Mouse (Mus musculus): Measurements from ENCODE around the gene Nps.
"Not testable (repeated sequence)": the region's sequence is repeated elsewhere in the genome, so short reads cannot be mapped to it uniquely, and the experiment has no call there.

Nps gene

GRCm38 (mm10) chr7:135258053-135258753 is at the start of gene Nps:
Nps (plus strand) TSS chr7:135258703.
- DNase-seq, result not testable (repeated sequence)

- DNase-seq, result no peak
Observed at GRCm38 (mm10) chr7:135208947-135209567, 49.4 kb upstream of the Nps start.

DNA sequence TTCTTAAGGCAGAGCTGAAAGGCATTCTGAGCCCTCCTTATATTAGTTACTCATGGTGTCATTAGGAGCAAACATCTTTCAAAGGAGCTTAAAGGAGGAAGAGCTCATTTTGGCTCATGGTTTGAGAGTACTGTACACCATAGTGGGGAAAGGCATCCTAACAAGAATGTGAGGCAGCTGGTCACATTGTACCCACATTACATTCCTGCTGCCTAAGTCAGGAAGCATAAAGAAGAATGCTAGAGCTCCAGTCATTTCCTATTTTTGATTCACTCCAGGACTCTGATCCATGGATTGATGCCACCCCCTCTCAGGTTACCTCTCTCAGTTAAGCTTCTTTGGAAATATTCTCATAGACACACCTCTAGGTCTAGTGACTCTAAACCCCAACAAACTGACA is 48.2 kb upstream of the Nps start:
- DNase-seq, result no peak

DNA sequence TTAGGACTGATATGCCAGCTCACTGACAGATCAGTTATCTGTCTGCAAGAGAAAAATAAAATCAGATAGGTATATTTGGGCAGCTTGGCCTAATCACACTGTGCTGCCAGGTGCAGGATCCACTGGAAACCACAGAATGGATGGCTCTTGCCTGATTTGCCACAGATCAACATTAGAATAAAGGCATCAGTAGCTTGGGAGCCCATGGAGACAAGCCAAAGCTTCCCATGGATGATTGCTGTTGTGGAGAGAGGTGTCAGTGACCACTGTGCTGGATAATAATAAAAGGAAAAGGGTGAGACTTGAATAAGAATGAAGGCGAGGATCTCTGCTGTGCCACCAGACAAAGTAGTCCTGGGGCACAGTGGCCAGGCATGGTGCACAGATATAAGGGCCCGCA is 47.7 kb upstream of the Nps start:
- DNase-seq, result no peak

GRCm38 (mm10) chr7:135212505-135212904 is 46.0 kb upstream of the Nps start:
- no peak for DNase-seq

GRCm38 (mm10) chr7:135221475-135221874 is 37.0 kb upstream of the Nps start:
- no peak for DNase-seq

- no peak for DNase-seq
Observed at GRCm38 (mm10) chr7:135226021-135226420, 32.5 kb upstream of the Nps start.

GRCm38 (mm10) chr7:135237152-135237551 is 21.4 kb upstream of the Nps start:
- DNase-seq, result no peak

- no peak for DNase-seq
Observed at GRCm38 (mm10) chr7:135239441-135239840, 19.1 kb upstream of the Nps start.

DNA sequence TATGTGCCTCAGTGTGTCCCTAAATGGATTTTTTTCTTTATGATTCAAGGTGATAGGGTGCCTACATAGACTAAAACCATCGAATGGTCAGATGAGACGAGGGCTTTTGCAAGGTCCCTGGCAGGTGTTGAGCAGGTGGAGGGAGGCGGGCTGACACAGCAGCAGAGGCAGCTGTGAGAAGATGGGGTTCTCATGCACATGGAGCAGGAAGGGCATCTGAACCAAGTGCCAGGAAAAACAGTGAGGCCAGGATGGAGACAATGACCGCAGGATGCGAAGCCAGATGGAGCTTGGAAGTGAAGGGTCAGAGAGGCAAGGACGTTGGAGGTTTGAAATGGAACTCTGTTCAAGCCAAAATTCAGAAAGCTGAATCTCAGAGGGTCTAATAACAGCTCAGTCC is 18.5 kb upstream of the Nps start:
- DNase-seq, result no peak

- no peak for DNase-seq
Observed at GRCm38 (mm10) chr7:135240636-135241035, 17.9 kb upstream of the Nps start.

GRCm38 (mm10) chr7:135244171-135244880 is 14.2 kb upstream of the Nps start:
- DNase-seq, result no peak

- DNase-seq, result no peak
Observed at GRCm38 (mm10) chr7:135246386-135246785, 12.1 kb upstream of the Nps start.

DNA sequence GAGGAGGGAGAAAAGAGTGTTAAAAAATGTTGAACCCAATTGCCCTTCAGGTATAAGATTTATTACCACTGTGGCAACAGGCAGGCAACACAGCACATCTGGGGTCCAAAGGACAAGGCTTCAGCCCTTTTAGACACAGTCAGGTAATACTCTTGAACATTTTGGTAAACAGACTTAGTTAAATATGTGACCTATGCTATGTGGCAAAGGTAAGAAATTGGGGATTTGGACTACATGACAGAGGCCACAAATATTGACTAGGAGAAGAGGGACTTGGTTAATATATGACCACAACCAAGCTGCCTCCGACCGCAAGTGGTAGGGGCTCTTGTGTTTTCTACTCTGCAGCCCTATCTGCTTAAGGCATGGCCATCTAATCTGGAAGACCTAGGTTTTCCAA is 5.3 kb upstream of the Nps start:
- DNase-seq, result no peak

- no peak for DNase-seq
Observed at GRCm38 (mm10) chr7:135254423-135254822, 4.1 kb upstream of the Nps start.

- DNase-seq, result no peak
Observed at GRCm38 (mm10) chr7:135271011-135271410, 12.5 kb downstream of the Nps start.

GRCm38 (mm10) chr7:135283212-135283611 is 24.7 kb downstream of the Nps start:
- DNase-seq, result no peak

- DNase-seq, result no peak
Observed at GRCm38 (mm10) chr7:135289976-135290375, 31.5 kb downstream of the Nps start.

DNA sequence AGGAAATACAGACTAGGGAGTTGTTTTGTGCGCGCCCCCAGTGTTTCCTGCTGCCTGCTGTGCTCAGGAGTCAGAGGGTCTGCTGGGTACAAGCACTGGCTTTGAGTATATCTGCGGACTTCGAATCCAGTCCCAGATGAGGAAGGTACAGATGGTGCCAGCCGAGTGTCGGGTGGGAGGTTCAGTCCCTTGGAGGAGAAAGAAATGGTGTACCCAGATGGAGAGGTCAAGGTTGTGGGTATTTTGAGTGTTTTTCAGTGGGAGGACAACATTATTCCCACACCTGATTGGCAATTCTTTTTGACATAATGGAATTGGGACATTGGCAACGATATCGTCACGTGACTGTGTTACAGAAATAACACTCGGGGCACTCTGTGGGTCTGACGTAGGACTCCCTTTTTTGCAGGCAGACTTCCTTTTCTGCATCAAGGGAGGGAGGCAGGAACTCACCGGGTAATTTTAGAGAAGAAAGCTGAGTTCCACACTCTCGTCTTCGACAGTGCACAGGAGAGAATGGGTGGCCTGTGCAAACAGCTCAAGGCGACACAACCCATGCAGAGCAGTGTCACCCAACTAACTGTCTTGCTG is 33.2 kb downstream of the Nps start:
- DNase-seq, result no peak

DNA sequence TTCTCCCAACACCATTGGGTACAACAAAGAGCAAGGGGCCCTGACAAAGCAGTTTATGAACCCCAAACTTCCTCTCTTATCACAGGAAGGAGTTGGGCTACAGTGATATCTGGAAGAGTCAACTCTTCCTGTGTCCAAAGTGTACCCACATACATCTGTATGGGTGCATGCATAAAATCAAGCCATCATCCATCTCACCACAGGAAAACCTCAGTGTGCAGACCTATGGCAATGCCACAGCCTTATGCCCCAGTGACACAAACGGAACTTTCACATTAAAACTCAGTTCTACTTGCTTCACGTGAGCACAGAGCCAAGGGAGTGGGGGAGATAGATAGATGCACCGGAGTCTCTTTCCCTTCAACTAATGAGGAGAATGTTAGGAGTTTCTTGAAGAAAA is 36.0 kb downstream of the Nps start:
- DNase-seq, result no peak

DNA sequence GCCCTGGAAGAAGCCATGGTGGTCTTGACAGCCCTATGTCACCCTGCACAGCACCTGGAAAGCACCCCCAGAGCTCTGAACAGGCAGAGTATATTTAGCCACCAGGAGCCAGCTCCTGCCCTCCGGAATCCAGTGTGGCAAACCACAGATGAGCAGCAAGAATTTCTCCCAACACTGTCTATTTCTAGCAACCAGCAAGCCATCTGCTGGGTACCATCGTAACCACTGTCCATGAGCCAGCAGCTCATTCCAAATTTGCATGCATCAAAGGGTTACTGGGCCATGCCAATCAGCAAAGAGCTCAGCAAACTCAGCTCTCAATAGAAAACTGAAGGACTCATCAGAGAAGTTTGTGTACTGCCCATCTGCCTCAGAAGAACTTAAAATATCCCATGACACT is 46.0 kb downstream of the Nps start:
- no peak for DNase-seq
